Mouse (Mus musculus) G1E (cell line): ENCODE results near the gene 1700003H04Rik. TPM values are rescaled to one million over a fixed set of nuclear protein-coding genes. Genes with fewer than 3 reads are reported as not detected.

Experiments used
- ATAC-seq: 2 replicates; pipeline ENCODE4 v1.8.0; 2016; ENCODE audit warnings: mild to moderate bottlenecking; ENCODE audit not compliant: insufficient number of reproducible peaks, poor library complexity, low FRiP score, severe bottlenecking; ENCODE audit errors: extremely low read depth
- DNase-seq: peaks from one replicate; pipeline ENCODE4 v3.0.0; 2012; ENCODE audit warnings: low spot score
- H3K27me3 ChIP-seq: 2 replicates; pipeline ENCODE4 v1.6.1; 2012; ENCODE audit warnings: mild to moderate bottlenecking, low read length, inconsistent platforms; ENCODE audit not compliant: insufficient read depth
- H3K36me3 ChIP-seq: replicated peaks from 2 replicates; pipeline ENCODE3; 2012; ENCODE audit warnings: mild to moderate bottlenecking, inconsistent platforms
- H3K4me1 ChIP-seq: 2 replicates; pipeline ENCODE4 v1.6.1; 2012; ENCODE audit warnings: low read depth, low read length, inconsistent platforms, mixed read lengths; ENCODE audit not compliant: insufficient read depth
- H3K4me3 ChIP-seq: 2 replicates; pipeline ENCODE4 v1.5.1; 2012; ENCODE audit warnings: low read depth, mild to moderate bottlenecking, inconsistent platforms, low read length, moderate library complexity, mixed read lengths
- H3K9me3 ChIP-seq: replicated peaks from 2 replicates; pipeline ENCODE4 v1.6.1; 2012; ENCODE audit warnings: inconsistent platforms
- CTCF ChIP-seq: IDR thresholded peaks from 2 replicates; pipeline ENCODE4 v1.5.1; 2012; ENCODE audit warnings: low read depth, low read length, inconsistent platforms, mixed read lengths
- GATA1 ChIP-seq: IDR thresholded peaks from 2 replicates; pipeline ENCODE4 v1.6.1; 2012; ENCODE audit warnings: borderline replicate concordance, low read length, inconsistent platforms, mixed read lengths
- GATA2 ChIP-seq: IDR thresholded peaks from 2 replicates; pipeline ENCODE4 v1.6.1; 2012; ENCODE audit warnings: low read depth, low read length, inconsistent platforms, borderline replicate concordance
- POLR2AphosphoS5 ChIP-seq: IDR thresholded peaks from 2 replicates; pipeline ENCODE4 v1.6.1; 2012; ENCODE audit warnings: low read depth, low read length, inconsistent platforms; ENCODE audit not compliant: insufficient replicate concordance
- TAL1 ChIP-seq: conservative IDR thresholded peaks from 2 replicates; pipeline ENCODE4 v1.6.1; 2012; ENCODE audit warnings: low read depth, low read length, inconsistent platforms, mixed read lengths
- polyA plus RNA-seq: library from polyadenylated mRNA; stranded (reverse); fragments of >175 nt; gene quantifications from 2 replicates; pipeline ENCODE4 v1.2.3, GENCODE M21; 2012
- total RNA-seq, 2 experiments: library from RNA; stranded (forward) in 1 of 2; stranded (reverse) in 1 of 2; fragments of 200-1000 nt in 1 of 2; fragments of >200 nt in 1 of 2; fragmentation: Nextera tagmentation in 1 of 2; gene quantifications; 2 replicates each; pipeline ENCODE4 v1.2.3; 2014 to 2017

1700003H04Rik gene
- total and polyA plus RNA-seq, 3 experiments: not detected

DNA sequence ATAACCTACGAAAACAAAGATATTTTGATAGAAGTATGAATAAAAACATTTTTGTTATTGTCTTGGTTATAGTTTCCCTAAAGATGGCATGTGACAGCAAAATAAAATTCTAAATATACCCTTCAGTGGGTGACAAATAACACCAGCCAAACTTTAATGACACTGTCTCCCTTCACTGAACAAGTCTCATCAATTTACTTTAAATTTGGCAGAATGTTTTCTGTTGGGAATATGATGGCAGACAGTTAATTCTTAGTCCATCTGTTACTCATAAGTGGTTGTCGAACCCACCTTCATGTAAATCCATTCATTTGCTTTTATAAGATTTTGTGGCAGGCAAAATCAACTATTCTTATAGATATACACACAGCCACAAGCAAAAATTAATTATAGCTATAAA, 42.6 kb downstream of the 1700003H04Rik start:
- H3K4me1 ChIP-seq: no peaks in the 10 kb centered on the region
- DNase-seq (no peak), ATAC-seq (no peak)
- no peaks in the 10 kb centered on the region for H3K9me3 ChIP-seq
- no peaks in the 10 kb centered on the region for H3K36me3 ChIP-seq
- H3K27me3 ChIP-seq: no peaks in the 10 kb centered on the region
- TF ChIP-seq GATA2 (no peak), CTCF (no peak), GATA1 (no peak), POLR2AphosphoS5 (no peak), TAL1 (no peak)
- H3K4me3 ChIP-seq: no peak overlapping the region

DNA sequence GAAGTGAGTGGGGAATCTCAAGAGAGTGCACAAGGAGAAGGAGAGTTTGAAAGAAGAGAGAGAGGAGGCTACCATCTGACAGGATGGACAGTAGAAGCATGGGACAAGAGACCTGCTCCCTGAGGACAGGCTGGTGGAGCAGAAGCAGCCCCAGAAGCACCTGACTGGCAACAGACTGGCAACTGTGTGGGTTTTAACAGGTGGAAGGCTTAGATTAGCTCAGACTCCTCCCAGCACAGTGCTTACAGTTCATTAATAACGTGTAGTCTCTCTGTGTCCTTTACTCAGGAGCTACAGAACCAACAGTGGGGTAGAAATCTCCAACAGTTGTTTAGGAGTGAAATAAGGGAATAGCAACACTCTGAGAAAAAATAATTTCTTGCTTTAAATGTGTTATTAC, 44.3 kb downstream of the 1700003H04Rik start:
- ATAC-seq (no peak), DNase-seq (no peak)
- H3K27me3 ChIP-seq: no peaks in the 10 kb centered on the region
- H3K36me3 ChIP-seq: no peaks in the 10 kb centered on the region
- H3K9me3 ChIP-seq: no peaks in the 10 kb centered on the region
- H3K4me1 ChIP-seq: no peaks in the 10 kb centered on the region
- no peak overlapping the region for H3K4me3 ChIP-seq
- TF ChIP-seq GATA2 (no peak), CTCF (no peak), TAL1 (no peak), POLR2AphosphoS5 (no peak), GATA1 (no peak)

DNA sequence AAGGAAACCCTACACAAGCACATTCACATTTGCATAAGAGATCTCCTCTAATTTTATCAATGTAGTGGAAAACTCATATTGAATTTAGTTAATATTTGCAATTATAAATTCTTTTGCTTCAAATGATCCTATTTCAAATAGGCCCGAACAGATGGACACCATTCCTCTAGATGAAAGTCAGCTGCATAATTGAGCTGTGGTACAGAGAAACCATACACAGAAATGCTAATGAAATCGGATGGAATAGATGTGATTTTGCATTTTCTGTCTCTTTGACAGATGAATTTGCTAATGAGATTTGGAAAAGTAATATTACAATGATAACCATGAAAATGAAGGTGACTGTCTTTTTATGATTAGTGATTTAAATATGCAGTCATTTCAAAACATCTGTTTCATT, 62.1 kb downstream of the 1700003H04Rik start:
- DNase-seq: no peak
- no peak for ATAC-seq
- H3K4me3 ChIP-seq: no peak overlapping the region
- H3K4me1 ChIP-seq: no peaks in the 10 kb centered on the region
- no peaks in the 10 kb centered on the region for H3K27me3 ChIP-seq
- TF ChIP-seq POLR2AphosphoS5 (no peak), TAL1 (no peak), GATA2 (no peak), GATA1 (no peak), CTCF (no peak)
- no peaks in the 10 kb centered on the region for H3K9me3 ChIP-seq
- no peaks in the 10 kb centered on the region for H3K36me3 ChIP-seq

Other genes with a start within 250 kb of the 1700003H04Rik start
- gene 1700006A11Rik, start 155.1 kb downstream of the 1700003H04Rik start, total RNA-seq (2014; fragmentation: Nextera tagmentation): not detected in 2 replicates
- gene 1700006A11Rik, start 155.1 kb downstream of the 1700003H04Rik start, total RNA-seq (2017): not detected in 2 replicates
- gene 1700006A11Rik, start 155.1 kb downstream of the 1700003H04Rik start, polyA plus RNA-seq: not detected in 2 replicates